ENCODE assay signal across 9 mouse cellular contexts in the genomic region with DNA sequence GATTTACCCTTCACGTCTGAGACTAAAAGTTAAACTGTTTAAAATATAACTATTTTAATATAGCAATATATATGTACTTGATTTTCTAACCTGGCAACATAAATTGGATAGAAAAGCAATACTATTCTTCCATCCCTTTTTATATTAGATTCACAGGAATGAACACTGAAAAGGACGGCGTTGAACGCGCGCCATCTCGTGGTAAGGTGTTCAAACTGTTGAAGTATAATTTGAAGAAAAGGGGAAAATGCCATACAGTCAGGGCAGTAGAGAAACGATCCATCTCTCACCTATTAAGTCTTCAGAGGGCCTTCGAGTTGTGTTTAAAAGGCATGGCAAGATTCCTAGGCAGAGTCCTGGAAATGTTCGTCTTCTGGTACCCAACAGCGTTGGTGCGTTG. TPM values are rescaled to one million over a fixed set of nuclear protein-coding genes. Genes with fewer than 3 reads are reported as not detected.
DNase-seq lines count a peak whose midpoint lies in the region; ATAC-seq and TF ChIP-seq lines count a peak whose summit lies in the region.
"Had no signal": no experiment of that assay in that cellular context is flagged by ENCODE, and none has a peak within 500 bp of the region (broad histone marks: within the 10 kb centered on the region; RNA-seq: fewer than 3 reads in every experiment).

No protein-coding gene starts in this region.

- DNase-seq in adrenal gland, adult (ENCODE audit: inconsistent age in 2 of 2, low spot score in 1 of 2) = peak; percentile 22 to 73
- no peak for DNase-seq in adrenal gland, adult 8-10 months
- peak; percentile 8 to 23 for DNase-seq in lung, adult 18-20 months
- DNase-seq in lung, postnatal 25 days (ENCODE audit: low spot score) = no peak
- DNase-seq in cerebellum, postnatal 36 days = peak; percentile 54 to 68
- DNase-seq in hindbrain, embryonic 14.5 days (ENCODE audit: low spot score) = peak; percentile 80
- peak; percentile 47 for DNase-seq in liver, postnatal 0 days
- peak; percentile 67 to 84 for DNase-seq in right cerebral cortex, postnatal 10 days (ENCODE audit: low spot score in 2 of 2)

- no peak for TF ChIP-seq EP300 in liver, postnatal 0 days (IDR thresholded peaks at IDR 0.05; ENCODE audit: low read depth)

- H3K27me3 ChIP-seq in hindbrain, embryonic 14.5 days (ENCODE audit: control insufficient read depth, insufficient read depth, low read length) = no peaks in the 10 kb centered on the region
- H3K27me3 ChIP-seq in liver, postnatal 0 days (ENCODE audit: insufficient read depth, low read length) = no peaks in the 10 kb centered on the region

- H3K4me2 ChIP-seq in hindbrain, embryonic 14.5 days (replicated peaks) = no peak overlapping the region
- no peak overlapping the region for H3K4me2 ChIP-seq in liver, postnatal 0 days (ENCODE audit: low read depth, low read length)

- H3K9me3 ChIP-seq in hindbrain, embryonic 14.5 days (ENCODE audit: control insufficient read depth, low read length) = no peaks in the 10 kb centered on the region
- no peaks in the 10 kb centered on the region for H3K9me3 ChIP-seq in liver, postnatal 0 days (ENCODE audit: low read length)

- 20% methylated on average over 12 of the region's 12 CpGs for WGBS in hindbrain, embryonic 14.5 days
- 15% methylated on average over 12 of the region's 12 CpGs for WGBS in liver, postnatal 0 days (ENCODE audit: insufficient replicate concordance)

- H3K4me3 ChIP-seq in hindbrain, embryonic 14.5 days (replicated peaks; ENCODE audit: low read length) = no peak overlapping the region
- H3K4me3 ChIP-seq in liver, postnatal 0 days (ENCODE audit: low read depth, low read length) = no peak overlapping the region

- no peak overlapping the region for H3K27ac ChIP-seq in hindbrain, embryonic 14.5 days
- no peak overlapping the region for H3K27ac ChIP-seq in liver, postnatal 0 days (ENCODE audit: low read depth)
- H3K27ac ChIP-seq: macrophage had no signal

- peak; percentile 70 for TF ChIP-seq CTCF in liver, postnatal 0 days (IDR thresholded peaks at IDR 0.05; ENCODE audit: low read depth)

- no peaks in the 10 kb centered on the region for H3K36me3 ChIP-seq in hindbrain, embryonic 14.5 days (replicated peaks; ENCODE audit: control insufficient read depth, insufficient read depth)
- no peaks in the 10 kb centered on the region for H3K36me3 ChIP-seq in liver, postnatal 0 days (replicated peaks; ENCODE audit: insufficient read depth, low read length)

- H3K4me1 ChIP-seq in hindbrain, embryonic 14.5 days (replicated peaks; ENCODE audit: control insufficient read depth, insufficient read depth, low read length) = no peaks in the 10 kb centered on the region
- H3K4me1 ChIP-seq in liver, postnatal 0 days (ENCODE audit: insufficient read depth) = no peaks in the 10 kb centered on the region

- ATAC-seq in hindbrain, embryonic 14.5 days (ENCODE audit: low FRiP score) = no peak
- no peak for ATAC-seq in liver, postnatal 0 days

- no peak overlapping the region for H3K9ac ChIP-seq in hindbrain, embryonic 14.5 days
- H3K9ac ChIP-seq in liver, postnatal 0 days (replicated peaks) = no peak overlapping the region

RNA-seq across cellular contexts. Expression of a gene that starts 14.7 kb away (rescaled TPM):
- 1 to 10 TPM; 1.9 to 3.8 (median 2.4) TPM for total RNA-seq in adrenal gland, adult 8-10 months (2022)
- 9.8 and 13.7 TPM in 2 replicates for polyA plus RNA-seq in hindbrain, embryonic 14.5 days (2014; fragmentation: Nextera tagmentation; extraction: Ambion mirVana)
- 41.1 and 42.8 TPM in 2 replicates for polyA plus RNA-seq in liver, postnatal 0 days (2015; fragmentation: Nextera tagmentation; extraction: Ambion mirVana)

RNA-seq across cellular contexts. Expression of a gene that starts 33.1 kb away (rescaled TPM):
- 10 to 100 TPM; 11.6 to 16.0 (median 12.8) TPM for total RNA-seq in adrenal gland, adult 8-10 months (2022)
- 11.6 and 12.2 TPM in 2 replicates for polyA plus RNA-seq in hindbrain, embryonic 14.5 days (2014; fragmentation: Nextera tagmentation; extraction: Ambion mirVana)
- polyA plus RNA-seq in liver, postnatal 0 days (2015; fragmentation: Nextera tagmentation; extraction: Ambion mirVana) = 6.3 and 6.7 TPM in 2 replicates

Comparison
In these comparisons a context has a peak if more than half of its experiments do, and no peak if none do; other contexts are left out.
1. DNase-seq: peak in adrenal gland, adult (2 of 2), lung, adult 18-20 months (2 of 2), cerebellum, postnatal 36 days (2 of 2), hindbrain, embryonic 14.5 days (single experiment), liver, postnatal 0 days (single experiment) and right cerebral cortex, postnatal 10 days (2 of 2); none in adrenal gland, adult 8-10 months (single experiment) and lung, postnatal 25 days (single experiment).